Mouse (Mus musculus) liver, embryonic 14.5 days (tissue): ENCODE results near the gene Slc38a6. TPM values are rescaled to one million over a fixed set of nuclear protein-coding genes. Genes with fewer than 3 reads are reported as not detected.

Experiments used
- ATAC-seq: fragments of 200-750 bp; cut with Nextera tagmentation; 2 replicates; pipeline ENCODE4 v1.8.0; 2017; ENCODE audit warnings: moderate number of reproducible peaks, mild to moderate bottlenecking, moderate library complexity; ENCODE audit not compliant: insufficient read depth
- DNase-seq, 3 experiments: peaks; one replicate each; pipeline ENCODE4 v3.0.0-alpha.2; 2012 to 2013; ENCODE audit warnings: low read depth in 3 of 3, low spot score in 3 of 3
- H3K27ac ChIP-seq: fragments of 300-500 bp; sonication (generic); 2 replicates; pipeline ENCODE4 v1.5.1; 2014; ENCODE audit warnings: moderate library complexity, mild to moderate bottlenecking, control low read depth, inconsistent platforms
- H3K27me3 ChIP-seq: fragments of 300-500 bp; sonication (generic); 2 replicates; pipeline ENCODE4 v1.6.1; 2014; ENCODE audit warnings: mild to moderate bottlenecking, low read length, moderate library complexity; ENCODE audit not compliant: control insufficient read depth, insufficient read depth
- H3K36me3 ChIP-seq: fragments of 300-500 bp; sonication (generic); replicated peaks from 2 replicates; pipeline ENCODE4 v1.6.1; 2014; ENCODE audit warnings: low read depth; ENCODE audit not compliant: control insufficient read depth, insufficient read depth
- H3K4me1 ChIP-seq, 2 experiments: fragments of 200-500 bp in 1 of 2; fragments of 300-500 bp in 1 of 2; sonication (generic) in 1 of 2; replicated peaks; 2 replicates each; pipeline ENCODE4 v1.6.1; 2012 to 2014; ENCODE audit warnings: antibody characterized with exemption in 1 of 2, inconsistent platforms in 1 of 2, low read length in 1 of 2; ENCODE audit not compliant: control insufficient read depth in 2 of 2, insufficient read depth in 2 of 2
- H3K4me2 ChIP-seq: fragments of 300-500 bp; sonication (generic); 2 replicates; pipeline ENCODE4 v1.6.1; 2014; ENCODE audit warnings: low read depth, mild to moderate bottlenecking, control low read depth, moderate library complexity
- H3K4me3 ChIP-seq, 2 experiments: fragments of 200-500 bp in 1 of 2; fragments of 300-500 bp in 1 of 2; sonication (generic) in 1 of 2; 2 replicates each; pipeline ENCODE4 v1.5.1; 2012 to 2014; ENCODE audit warnings: low read depth in 2 of 2, low read length in 2 of 2, mild to moderate bottlenecking in 2 of 2, control low read depth in 1 of 2, inconsistent platforms in 1 of 2, moderate library complexity in 1 of 2; ENCODE audit not compliant: insufficient read depth in 1 of 2
- H3K9ac ChIP-seq: fragments of 300-500 bp; sonication (generic); replicated peaks from 2 replicates; pipeline ENCODE4 v1.6.1; 2014; ENCODE audit warnings: mild to moderate bottlenecking, control low read depth, moderate library complexity
- H3K9me3 ChIP-seq: fragments of 300-500 bp; sonication (generic); 2 replicates; pipeline ENCODE4 v1.6.1; 2016; ENCODE audit warnings: low read length, mixed read lengths; ENCODE audit not compliant: control insufficient read depth
- CTCF ChIP-seq: IDR thresholded peaks from 2 replicates; pipeline ENCODE4 v1.5.1; 2016; ENCODE audit warnings: antibody characterized with exemption, low read depth, control low read depth
- EP300 ChIP-seq: IDR thresholded peaks from 2 replicates; pipeline ENCODE4 v1.6.1; 2016; ENCODE audit warnings: antibody characterized with exemption, low read depth
- WGBS: fragments of 180-500 bp; shearing (Covaris S2); extraction: QIAGEN DNeasy Blood & Tissue Kit; methylation state at CpG from one replicate; pipeline ENCODE4 v1.1.7; 2014; ENCODE audit not compliant: insufficient replicate concordance; 5-methylcytosine and 5-hydroxymethylcytosine counted together
- polyA plus RNA-seq, 2 experiments: library from polyadenylated mRNA; depleted of rRNA in 1 of 2; stranded (reverse) in 1 of 2; unstranded in 1 of 2; fragments of >200 nt; fragmentation: Nextera tagmentation in 1 of 2; extraction: Ambion mirVana in 1 of 2; gene quantifications; 2 replicates each; pipeline versions ENCODE4 v1.2.1 to v1.2.3; 2012 to 2014

Slc38a6 gene
- polyA plus RNA-seq, 2 experiments, result 2.1 to 2.4 TPM

DNA sequence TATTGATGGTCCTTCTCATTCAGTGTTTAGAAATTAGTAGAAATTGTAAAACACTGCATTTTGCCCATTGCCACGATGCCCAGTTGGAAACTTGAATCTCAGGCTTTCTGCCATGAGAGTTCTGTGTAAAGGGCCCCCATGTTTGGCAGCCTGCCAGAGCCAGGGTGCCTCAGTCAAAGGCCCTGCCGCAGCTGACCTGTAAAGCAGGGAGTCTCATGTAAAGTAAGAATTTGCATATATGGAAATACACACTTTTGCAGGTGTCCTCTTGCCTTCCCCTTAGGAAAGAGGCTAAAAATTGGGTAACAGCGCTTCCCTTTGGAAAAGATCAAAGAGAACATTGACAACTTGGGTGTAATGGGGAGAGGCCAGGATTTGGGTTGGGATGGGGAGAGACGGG is 67.9 kb downstream of the Slc38a6 start:
- DNase-seq (no peak), ATAC-seq (no peak)
- no peak overlapping the region for H3K9ac ChIP-seq

GRCm38 (mm10) chr12:73355084-73355775 is 68.7 kb downstream of the Slc38a6 start:
- no peaks in the 10 kb centered on the region for H3K27me3 ChIP-seq
- ATAC-seq (no peak), DNase-seq (no peak)
- no peak overlapping the region for H3K4me2 ChIP-seq
- H3K9me3 ChIP-seq, result no peaks in the 10 kb centered on the region
- TF ChIP-seq CTCF (no peak), EP300 (no peak)
- H3K36me3 ChIP-seq, result no peaks in the 10 kb centered on the region
- 72% methylated on average over 14 of the region's 14 CpGs for WGBS
- H3K4me1 ChIP-seq, result no peaks in the 10 kb centered on the region
- no peak overlapping the region for H3K4me3 ChIP-seq
- no peak overlapping the region for H3K27ac ChIP-seq
- no peak overlapping the region for H3K9ac ChIP-seq

More for the DNA sequence above, 67.9 kb downstream of the Slc38a6 start:
- 59% methylated on average over 4 of the region's 4 CpGs for WGBS
- no peaks in the 10 kb centered on the region for H3K36me3 ChIP-seq
- H3K4me1 ChIP-seq, result no peaks in the 10 kb centered on the region
- TF ChIP-seq CTCF (no peak), EP300 (no peak)
- H3K4me2 ChIP-seq, result no peak overlapping the region
- no peak overlapping the region for H3K4me3 ChIP-seq
- no peaks in the 10 kb centered on the region for H3K9me3 ChIP-seq
- no peak overlapping the region for H3K27ac ChIP-seq
- no peaks in the 10 kb centered on the region for H3K27me3 ChIP-seq

GRCm38 (mm10) chr12:73356696-73357095 is 70.1 kb downstream of the Slc38a6 start:
- no peak overlapping the region for H3K4me3 ChIP-seq
- TF ChIP-seq CTCF (no peak), EP300 (no peak)
- H3K27ac ChIP-seq, result no peak overlapping the region
- H3K9me3 ChIP-seq, result no peaks in the 10 kb centered on the region
- no peak overlapping the region for H3K4me2 ChIP-seq
- no peaks in the 10 kb centered on the region for H3K27me3 ChIP-seq
- DNase-seq, result no peak
- ATAC-seq, result no peak
- no peak overlapping the region for H3K9ac ChIP-seq
- no peaks in the 10 kb centered on the region for H3K4me1 ChIP-seq
- H3K36me3 ChIP-seq, result no peaks in the 10 kb centered on the region
- WGBS, result 44% methylated on average over 2 of the region's 2 CpGs

DNA sequence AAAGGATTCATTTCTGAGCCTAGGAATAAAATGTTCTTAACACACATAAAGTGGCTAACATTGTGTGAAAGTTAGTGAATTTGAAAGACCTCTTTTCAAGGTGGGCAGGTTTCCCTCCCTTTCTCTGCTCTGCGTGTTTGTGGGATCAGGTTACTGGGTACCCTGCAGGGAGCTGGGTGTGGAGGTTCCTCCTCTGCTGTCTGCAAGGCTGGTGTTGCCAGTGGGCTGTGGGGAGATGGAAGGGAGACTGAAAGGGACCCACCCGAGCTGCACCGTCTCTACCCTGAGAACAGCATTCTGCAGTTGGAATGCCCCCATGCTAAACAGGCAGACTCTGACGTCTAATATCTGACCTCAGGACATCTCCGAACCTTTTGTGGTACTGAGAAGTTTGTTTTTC is 70.7 kb downstream of the Slc38a6 start:
- Histone ChIP-seq H3K4me2 (no peak overlapping the region), H3K27ac (no peak overlapping the region), H3K4me1 (no peaks in the 10 kb centered on the region), H3K9me3 (no peaks in the 10 kb centered on the region), H3K27me3 (no peaks in the 10 kb centered on the region), H3K4me3 (no peak overlapping the region), H3K9ac (no peak overlapping the region), H3K36me3 (no peaks in the 10 kb centered on the region)
- TF ChIP-seq EP300, result no peak
- TF ChIP-seq CTCF, result no peak
- ATAC-seq (no peak), DNase-seq (no peak)
- 56% methylated on average over 5 of the region's 5 CpGs for WGBS

- H3K9me3 ChIP-seq, result no peaks in the 10 kb centered on the region
- no peaks in the 10 kb centered on the region for H3K4me1 ChIP-seq
- no peak overlapping the region for H3K9ac ChIP-seq
- no peak for ATAC-seq
- H3K4me3 ChIP-seq, result no peak overlapping the region
- TF ChIP-seq EP300 (no peak), CTCF (no peak)
- H3K4me2 ChIP-seq, result no peak overlapping the region
- H3K27ac ChIP-seq, result no peak overlapping the region
- WGBS, result 71% methylated on average over 3 of the region's 3 CpGs
- no peaks in the 10 kb centered on the region for H3K27me3 ChIP-seq
- DNase-seq, result no peak
- no peaks in the 10 kb centered on the region for H3K36me3 ChIP-seq
Measured at GRCm38 (mm10) chr12:73357736-73358135, 71.2 kb downstream of the Slc38a6 start.
